Mouse (Mus musculus) right cerebral cortex, postnatal 36 days (tissue): Measurements from ENCODE around the gene Tes3-ps.

ENCODE experiments used
- DNase-seq, 2 experiments: peaks; one replicate each; pipeline ENCODE4 v3.0.0; 2022; ENCODE audit warnings: low spot score in 2 of 2, mixed read lengths in 1 of 2

Gene Tes3-ps

DNA sequence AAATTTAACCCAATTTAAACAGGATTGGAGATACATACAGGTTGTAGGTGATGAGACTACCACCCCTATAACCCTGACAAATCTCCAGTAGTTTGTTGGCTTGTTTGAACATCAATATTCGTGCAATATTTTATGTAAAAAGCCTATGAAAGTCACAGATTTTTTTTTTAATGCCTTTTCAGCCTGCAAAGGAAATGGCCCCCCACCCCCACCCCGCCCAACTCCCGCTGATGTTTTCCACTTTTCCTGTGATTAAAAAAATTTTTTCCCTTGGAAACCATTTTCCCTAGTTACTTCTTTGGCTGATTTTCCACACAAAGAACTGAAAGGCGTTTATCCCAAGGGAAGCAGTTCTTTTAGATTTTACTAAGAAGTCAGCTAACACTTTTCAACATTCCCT is 11.4 kb downstream of the Tes3-ps start, which contains the start of gene Ecm2:
Gene Ecm2, plus strand, starts transcription at position 301 of the 400 bp plus-strand sequence.
- DNase-seq: no peak

DNA sequence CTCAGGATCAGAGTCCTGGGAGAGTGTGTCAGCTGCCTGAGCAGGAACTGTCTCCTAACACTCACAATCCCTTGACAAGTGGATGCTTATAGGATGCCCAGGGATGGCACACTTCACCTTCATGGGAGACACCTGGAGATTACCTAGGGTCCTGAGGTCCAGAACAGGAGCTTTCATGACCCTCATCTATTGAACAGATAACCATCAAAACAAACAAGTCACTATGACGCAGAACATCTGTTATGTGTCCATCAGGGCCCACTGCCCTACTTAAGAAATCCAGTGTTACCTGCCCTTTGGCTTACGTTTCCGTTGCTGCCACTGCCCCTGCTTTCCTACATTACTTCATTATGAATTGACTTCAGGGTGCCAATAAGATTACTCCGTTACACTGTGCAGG is 12.7 kb downstream of the Tes3-ps start:
- DNase-seq: no peak

DNA sequence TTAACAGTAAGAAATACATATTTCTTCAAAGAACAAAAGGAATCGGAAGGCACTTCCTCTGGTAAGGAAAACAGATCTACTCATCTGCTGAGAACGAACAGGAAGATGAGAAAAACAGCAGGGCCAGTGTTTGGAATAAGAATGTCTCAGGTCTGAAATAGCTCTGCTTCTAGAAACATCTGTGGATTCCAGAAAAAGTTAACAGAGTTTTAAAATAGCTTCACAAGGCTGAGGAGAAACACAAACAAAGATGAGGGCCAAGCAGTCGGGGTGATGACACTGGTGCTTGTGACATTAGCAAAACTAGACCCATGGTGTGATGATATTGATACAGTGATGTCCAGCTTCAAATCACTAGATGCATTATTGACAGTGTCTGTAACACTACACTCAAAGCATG is 14.1 kb downstream of the Tes3-ps start:
- no peak for DNase-seq

DNA sequence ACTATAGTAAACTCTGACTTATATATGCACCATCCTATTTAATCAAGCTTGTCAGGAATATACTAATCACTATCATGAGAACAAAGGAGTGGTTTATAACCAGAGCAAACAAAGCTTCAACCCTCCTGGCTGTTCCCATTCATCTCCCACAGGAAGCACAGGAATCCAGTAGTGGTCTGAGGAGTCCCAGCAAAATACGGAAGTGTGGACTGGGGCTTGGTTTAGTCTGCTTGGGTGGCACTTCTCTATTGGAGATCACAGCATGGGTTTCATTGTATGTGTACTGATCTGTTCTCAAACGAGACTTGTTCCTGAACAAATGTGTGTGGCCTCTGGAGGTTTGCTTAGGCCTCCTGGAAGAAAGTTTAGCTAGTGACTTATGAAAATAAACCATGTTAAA is 25.6 kb downstream of the Tes3-ps start:
- DNase-seq: no peak

DNA sequence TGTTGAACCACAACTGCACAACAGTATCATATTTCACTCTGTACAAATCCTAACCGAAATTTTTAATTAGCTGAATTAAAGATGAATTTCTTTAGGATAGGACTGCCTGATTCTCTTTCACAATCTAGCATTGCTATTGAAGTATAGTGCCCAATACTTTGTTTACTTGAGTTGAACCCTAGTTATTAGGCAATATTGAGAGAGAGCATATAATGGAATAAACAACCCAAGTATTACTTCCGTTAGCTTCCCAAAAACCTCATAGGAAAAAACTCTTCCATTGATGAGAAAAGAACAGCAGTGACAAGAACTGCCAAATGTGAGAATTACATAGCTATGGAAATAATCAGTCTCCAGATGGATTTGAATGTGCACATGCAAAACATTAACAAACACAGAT is 33.1 kb downstream of the Tes3-ps start:
- no peak for DNase-seq

DNA sequence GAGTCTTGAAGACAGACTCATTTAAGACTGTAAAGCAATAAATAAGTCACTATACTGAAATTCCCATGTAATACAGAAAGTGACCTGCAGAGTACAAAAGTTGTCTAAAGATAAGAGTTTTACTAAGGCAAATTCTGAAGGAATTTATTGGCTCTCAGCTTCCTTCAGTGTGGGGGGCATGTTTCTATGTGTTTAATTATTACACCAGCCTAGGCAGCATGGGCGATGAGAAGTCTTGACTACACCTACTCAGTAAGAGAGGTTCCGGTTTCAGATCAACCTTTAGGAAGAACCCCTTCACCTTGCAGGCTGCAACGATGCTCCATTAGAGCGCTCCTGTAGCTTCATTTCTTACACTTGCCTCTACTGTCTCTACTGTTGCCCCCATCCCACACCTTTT is 37.5 kb downstream of the Tes3-ps start:
- no peak for DNase-seq

DNA sequence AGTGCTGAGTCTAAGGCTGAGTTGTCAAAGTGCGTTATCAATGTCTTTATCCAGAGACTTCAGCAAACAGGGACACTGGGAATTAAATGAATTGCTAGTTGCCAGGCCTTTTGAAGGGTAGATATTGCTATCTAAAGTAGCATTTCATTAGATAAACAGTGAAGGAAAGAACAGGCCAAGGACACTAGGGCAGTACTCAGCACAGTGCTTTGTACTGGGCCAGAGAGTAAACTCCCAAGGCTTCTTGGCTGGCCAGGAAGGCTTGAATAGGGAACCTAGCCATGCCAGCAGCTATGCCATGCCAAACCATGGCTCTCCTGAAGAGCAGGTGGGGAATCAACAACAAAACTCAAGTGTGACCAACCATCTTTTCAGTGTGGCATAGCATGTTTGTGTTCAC is 43.8 kb downstream of the Tes3-ps start:
- DNase-seq: no peak

DNA sequence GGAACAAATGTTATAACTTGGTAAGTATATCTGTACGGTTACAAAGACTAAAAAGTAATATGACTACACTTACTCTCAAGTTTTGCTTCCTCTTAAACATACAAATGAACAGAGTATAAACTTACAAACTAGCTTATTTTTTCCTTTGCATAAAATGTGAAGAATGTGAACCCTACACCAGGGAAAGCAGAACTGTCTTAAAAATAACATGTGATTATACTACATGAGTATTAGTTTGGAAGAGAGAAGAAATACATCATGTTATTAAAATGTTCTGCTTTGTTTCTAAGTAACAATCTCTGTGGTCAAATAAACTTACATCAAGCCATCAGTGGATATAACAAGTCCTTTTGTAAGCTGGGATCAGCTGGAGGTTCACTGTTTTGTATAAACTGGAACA is 45.6 kb downstream of the Tes3-ps start:
- DNase-seq: no peak

DNA sequence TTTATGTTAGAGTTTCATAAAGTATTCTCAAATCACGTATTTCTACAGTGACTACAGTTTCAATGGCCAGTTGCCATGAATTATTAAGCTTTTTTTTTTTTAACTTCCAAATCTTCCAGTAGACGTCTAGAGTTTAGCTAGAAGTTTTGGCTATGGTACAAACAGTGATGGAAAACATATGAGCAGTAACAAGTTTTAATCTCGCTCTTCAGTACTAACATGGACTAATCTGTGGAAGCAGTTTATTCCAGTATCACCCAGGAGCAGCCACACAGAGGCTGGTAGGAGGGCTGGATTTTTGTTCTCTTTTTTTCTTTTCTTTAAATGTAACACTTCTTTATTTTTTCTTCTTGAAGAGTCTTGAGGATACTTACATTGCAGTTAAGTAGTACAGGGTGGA is 51.2 kb downstream of the Tes3-ps start, which contains the start of gene Aspn:
Gene Aspn, plus strand, starts transcription at position 165 of the 400 bp plus-strand sequence.
- DNase-seq: no peak

DNA sequence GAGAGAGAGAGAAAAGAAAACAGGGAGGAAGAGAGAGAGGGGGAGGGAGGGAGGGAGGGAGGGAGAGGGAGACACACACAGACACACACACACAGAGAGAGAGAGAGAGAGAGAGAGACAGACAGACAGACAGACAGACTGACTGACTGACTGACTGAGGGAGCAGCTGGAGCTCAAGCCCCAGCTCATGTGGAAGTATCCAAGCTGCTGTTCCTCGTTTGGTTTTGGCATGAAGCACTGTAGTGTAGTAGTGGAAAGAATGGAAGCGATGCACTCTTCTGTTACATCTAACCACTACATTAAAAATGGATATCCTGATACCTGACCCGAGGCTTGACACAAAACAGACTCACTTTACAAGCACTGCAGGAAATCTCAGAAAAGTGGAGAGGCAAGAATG is 52.5 kb downstream of the Tes3-ps start:
- DNase-seq: no peak
